Mouse (Mus musculus) heart, embryonic 11.5 days (tissue): Measurements from ENCODE around the gene Alpl. TPM values are rescaled to one million over a fixed set of nuclear protein-coding genes. Genes with fewer than 3 reads are reported as not detected.

Source experiments
- ATAC-seq: fragments of 200-750 bp; cut with Nextera tagmentation; replicated peaks from 2 replicates; pipeline ENCODE4 v1.8.0; 2017; ENCODE audit warnings: moderate library complexity; ENCODE audit not compliant: insufficient number of reproducible peaks, low FRiP score, low TSS enrichment
- H3K27ac ChIP-seq: fragments of 300-500 bp; sonication (generic); 2 replicates; pipeline ENCODE4 v1.5.1; 2014; ENCODE audit warnings: mild to moderate bottlenecking, low read depth, low read length
- H3K27me3 ChIP-seq: fragments of 300-500 bp; sonication (generic); 2 replicates; pipeline ENCODE4 v1.6.1; 2014; ENCODE audit warnings: mild to moderate bottlenecking, low read length, mixed read lengths; ENCODE audit not compliant: control insufficient read depth, insufficient read depth
- H3K36me3 ChIP-seq: fragments of 300-500 bp; sonication (generic); 2 replicates; pipeline ENCODE4 v1.6.1; 2014; ENCODE audit warnings: mild to moderate bottlenecking, low read length, moderate library complexity, mixed read lengths; ENCODE audit not compliant: control insufficient read depth, insufficient read depth
- H3K4me1 ChIP-seq: fragments of 300-500 bp; sonication (generic); 2 replicates; pipeline ENCODE4 v1.6.1; 2014; ENCODE audit warnings: low read length; ENCODE audit not compliant: control insufficient read depth, insufficient read depth
- H3K4me2 ChIP-seq: fragments of 300-500 bp; sonication (generic); 2 replicates; pipeline ENCODE4 v1.6.1; 2014; ENCODE audit warnings: mild to moderate bottlenecking, moderate library complexity
- H3K4me3 ChIP-seq: fragments of 300-500 bp; sonication (generic); 2 replicates; pipeline ENCODE4 v1.5.1; 2014; ENCODE audit warnings: low read depth, low read length
- H3K9ac ChIP-seq: fragments of 300-500 bp; sonication (generic); 2 replicates; pipeline ENCODE4 v1.6.1; 2014; ENCODE audit warnings: mild to moderate bottlenecking, low read depth, low read length, moderate library complexity
- H3K9me3 ChIP-seq: fragments of 300-500 bp; sonication (generic); replicated peaks from 2 replicates; pipeline ENCODE4 v1.6.1; 2016; ENCODE audit warnings: low read length; ENCODE audit not compliant: control insufficient read depth
- WGBS: fragments of 180-500 bp; shearing (Covaris S2); extraction: QIAGEN DNeasy Blood & Tissue Kit; methylation state at CpG from one replicate; pipeline ENCODE4 v1.1.7; 2014; ENCODE audit not compliant: insufficient replicate concordance; 5-methylcytosine and 5-hydroxymethylcytosine counted together
- polyA plus RNA-seq: library from polyadenylated mRNA; unstranded; fragments of >200 nt; fragmentation: Nextera tagmentation; extraction: Ambion mirVana; gene quantifications from 2 replicates; pipeline ENCODE4 v1.2.1, GENCODE M21; 2014

Gene Alpl
- polyA plus RNA-seq = 0.86 and 1.2 TPM in 2 replicates

- Histone ChIP-seq H3K27me3 (peaks cover 30% of the 10 kb centered on the region), H3K27ac (no peak within 1 kb of the TSS), H3K4me2 (peak within 1 kb of the TSS; percentile 90), H3K9me3 (no peaks in the 10 kb centered on the region), H3K4me3 (peak within 1 kb of the TSS; percentile 49), H3K36me3 (no peaks in the 10 kb centered on the region), H3K9ac (0 out of 2 replicates have a peak within 1 kb of the TSS, but pooled peaks have one; percentile 28), H3K4me1 (peaks cover 13% of the 10 kb centered on the region)
- ATAC-seq = peak; percentile 70; the same call in 1 of the 2 replicates
- 2% methylated on average over 75 of the region's 78 CpGs for WGBS
Measured at GRCm38 (mm10) chr4:137795611-137796557, at the start of gene Alpl. Gene Alpl, minus strand, starts transcription at chr4:137796384.

- H3K4me3 ChIP-seq = no peak overlapping the region
- no peak overlapping the region for H3K27ac ChIP-seq
- no peak overlapping the region for H3K4me2 ChIP-seq
- no peaks in the 10 kb centered on the region for H3K4me1 ChIP-seq
- WGBS = 18% methylated on average over 11 of the region's 11 CpGs
- ATAC-seq = no peak
- H3K9ac ChIP-seq = no peak overlapping the region
- H3K36me3 ChIP-seq = no peaks in the 10 kb centered on the region
- H3K27me3 ChIP-seq = 0 out of 2 replicates have a peak, but pooled peaks cover 4% of the 10 kb centered on the region
- H3K9me3 ChIP-seq = no peaks in the 10 kb centered on the region
Measured at GRCm38 (mm10) chr4:137844656-137845055, 48.5 kb upstream of the Alpl start.

DNA sequence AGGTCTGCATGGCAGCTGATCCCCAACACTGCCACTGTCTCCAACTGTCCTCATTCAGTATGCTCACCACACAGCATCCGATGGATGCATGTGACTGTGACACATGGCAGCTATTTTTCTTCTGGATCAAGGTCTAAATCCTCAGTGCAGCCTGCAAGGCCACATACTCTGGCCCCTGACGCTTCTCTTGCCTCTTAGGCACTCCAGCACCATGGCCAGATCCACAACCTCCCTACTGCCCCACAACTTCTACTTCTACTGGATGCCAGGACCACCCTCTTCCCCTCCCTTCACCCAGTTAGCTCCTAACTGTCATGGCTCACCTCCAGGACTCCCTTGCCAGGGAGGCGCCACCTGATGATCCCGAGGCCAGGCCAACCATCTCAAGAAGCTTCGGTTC is 43.3 kb upstream of the Alpl start:
- Histone ChIP-seq H3K27ac (no peak overlapping the region), H3K4me1 (no peaks in the 10 kb centered on the region), H3K27me3 (peaks cover 10% of the 10 kb centered on the region; the same call in 1 of the 2 replicates), H3K4me2 (no peak overlapping the region), H3K9ac (no peak overlapping the region), H3K4me3 (no peak overlapping the region), H3K36me3 (no peaks in the 10 kb centered on the region), H3K9me3 (no peaks in the 10 kb centered on the region)
- no peak for ATAC-seq
- WGBS = 79% methylated on average over 5 of the region's 5 CpGs

GRCm38 (mm10) chr4:137838791-137839190 is 42.6 kb upstream of the Alpl start:
- Histone ChIP-seq H3K4me1 (no peaks in the 10 kb centered on the region), H3K27me3 (peaks cover 10% of the 10 kb centered on the region; the same call in 1 of the 2 replicates), H3K9ac (no peak overlapping the region), H3K27ac (no peak overlapping the region), H3K9me3 (no peaks in the 10 kb centered on the region), H3K4me3 (no peak overlapping the region), H3K36me3 (no peaks in the 10 kb centered on the region), H3K4me2 (no peak overlapping the region)
- ATAC-seq = no peak
- WGBS = 82% methylated on average over 2 of the region's 2 CpGs

- Histone ChIP-seq H3K4me1 (no peaks in the 10 kb centered on the region), H3K36me3 (no peaks in the 10 kb centered on the region), H3K9me3 (no peaks in the 10 kb centered on the region), H3K4me3 (no peak overlapping the region), H3K27ac (no peak overlapping the region), H3K9ac (no peak overlapping the region), H3K4me2 (no peak overlapping the region), H3K27me3 (peaks cover 10% of the 10 kb centered on the region; the same call in 1 of the 2 replicates)
- no peak for ATAC-seq
- WGBS = 72% methylated on average over 8 of the region's 8 CpGs
Measured at GRCm38 (mm10) chr4:137837792-137838191, 41.6 kb upstream of the Alpl start.

DNA sequence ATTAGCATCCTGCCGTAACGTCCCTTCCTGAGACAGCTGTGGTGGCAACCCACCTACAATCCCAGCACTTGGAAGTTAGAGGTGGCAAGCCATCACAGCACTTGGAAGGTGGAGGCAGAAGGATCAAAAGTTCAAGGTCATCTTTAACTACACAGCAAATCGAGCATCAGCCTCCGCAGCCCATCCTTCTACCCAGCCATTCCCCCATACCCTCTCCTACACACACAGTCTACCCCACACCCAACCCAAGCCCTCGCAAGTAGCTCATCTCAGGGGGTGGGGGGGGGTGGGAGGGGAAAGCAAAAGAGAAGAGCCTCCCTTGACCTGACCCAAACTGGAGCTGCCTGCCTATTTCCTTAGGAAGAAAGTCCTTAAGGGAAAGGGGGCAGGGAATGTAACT is 40.6 kb upstream of the Alpl start:
- peaks cover 10% of the 10 kb centered on the region; the same call in 1 of the 2 replicates for H3K27me3 ChIP-seq
- 78% methylated on average over 5 of the region's 5 CpGs for WGBS
- H3K36me3 ChIP-seq = no peaks in the 10 kb centered on the region
- ATAC-seq = no peak
- no peak overlapping the region for H3K4me2 ChIP-seq
- H3K4me3 ChIP-seq = no peak overlapping the region
- H3K9ac ChIP-seq = no peak overlapping the region
- no peak overlapping the region for H3K27ac ChIP-seq
- H3K4me1 ChIP-seq = no peaks in the 10 kb centered on the region
- H3K9me3 ChIP-seq = no peaks in the 10 kb centered on the region

DNA sequence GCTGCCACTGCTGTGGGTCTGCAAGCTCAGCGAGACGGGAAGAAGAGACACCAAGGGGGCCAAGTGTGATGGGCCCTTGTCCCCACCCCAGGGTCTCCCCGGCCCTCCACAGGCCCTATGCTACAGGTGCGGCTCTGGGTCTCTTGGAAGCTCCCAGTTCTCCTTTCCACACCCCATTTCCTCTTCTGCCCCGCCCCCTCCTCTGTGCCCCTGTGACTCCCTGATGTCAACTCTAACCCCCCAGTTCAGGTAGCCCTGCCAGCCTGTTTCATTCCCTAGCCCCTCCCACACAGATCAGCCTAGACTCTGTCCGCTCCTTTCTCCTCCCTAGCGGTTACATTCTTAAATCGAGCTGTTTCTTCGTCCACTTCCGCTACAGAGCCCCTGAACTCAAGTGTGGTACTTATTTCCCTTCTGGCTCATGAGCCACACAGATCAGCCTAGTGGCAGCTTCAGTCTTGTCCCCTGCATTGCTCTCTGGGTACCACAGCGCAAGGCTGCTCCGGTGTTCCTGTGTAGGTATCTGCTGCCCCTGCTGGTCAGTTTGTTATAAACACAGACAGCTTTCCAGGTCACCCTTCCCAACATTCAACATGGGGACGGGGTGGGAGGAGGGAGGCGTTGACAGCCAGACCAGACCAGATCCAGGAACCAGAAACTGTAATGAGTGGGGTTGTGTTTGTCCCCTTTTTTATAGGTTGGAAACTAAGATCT is 39.6 kb upstream of the Alpl start:
- H3K36me3 ChIP-seq = no peaks in the 10 kb centered on the region
- H3K9me3 ChIP-seq = no peaks in the 10 kb centered on the region
- H3K27me3 ChIP-seq = peaks cover 8% of the 10 kb centered on the region; the same call in 1 of the 2 replicates
- WGBS = 10% methylated on average over 14 of the region's 14 CpGs
- no peak overlapping the region for H3K9ac ChIP-seq
- 0 out of 2 replicates have a peak overlapping the region, but pooled peaks have one; percentile 34 for H3K4me2 ChIP-seq
- no peak overlapping the region for H3K4me3 ChIP-seq
- H3K4me1 ChIP-seq = no peaks in the 10 kb centered on the region
- ATAC-seq = peak; percentile 69
- no peak overlapping the region for H3K27ac ChIP-seq

DNA sequence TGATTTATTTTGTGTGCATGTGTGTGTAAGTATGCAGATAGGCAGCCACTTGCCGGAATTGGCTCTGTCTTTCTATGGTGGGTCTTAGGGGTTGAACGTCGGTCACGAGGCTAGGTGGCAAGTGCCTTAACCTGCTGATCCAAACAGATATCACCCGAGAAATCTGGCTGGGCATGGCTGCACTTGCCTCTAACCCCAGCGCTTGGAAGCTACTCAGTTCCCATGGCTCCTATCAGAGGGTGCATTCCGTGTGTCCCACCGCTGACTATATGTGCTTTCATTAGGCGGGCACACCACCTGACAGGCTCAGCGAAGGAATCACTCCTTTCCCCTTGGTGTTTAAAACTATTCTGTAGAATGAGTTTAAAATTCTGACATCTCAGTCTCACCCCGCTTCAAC is 35.4 kb upstream of the Alpl start:
- peaks cover 12% of the 10 kb centered on the region for H3K27me3 ChIP-seq
- H3K4me1 ChIP-seq = no peaks in the 10 kb centered on the region
- no peak overlapping the region for H3K4me3 ChIP-seq
- ATAC-seq = no peak
- no peak overlapping the region for H3K4me2 ChIP-seq
- no peak overlapping the region for H3K9ac ChIP-seq
- no peaks in the 10 kb centered on the region for H3K36me3 ChIP-seq
- no peak overlapping the region for H3K27ac ChIP-seq
- H3K9me3 ChIP-seq = no peaks in the 10 kb centered on the region
- 72% methylated on average over 11 of the region's 11 CpGs for WGBS
